Mouse (Mus musculus): Measurements from ENCODE around the gene D630003M21Rik. TPM values are rescaled to one million over a fixed set of nuclear protein-coding genes. Genes with fewer than 3 reads are reported as not detected.

Gene D630003M21Rik
- 1.9 and 2.5 TPM in 2 replicates for polyA plus RNA-seq (2012; rRNA removed)

DNA sequence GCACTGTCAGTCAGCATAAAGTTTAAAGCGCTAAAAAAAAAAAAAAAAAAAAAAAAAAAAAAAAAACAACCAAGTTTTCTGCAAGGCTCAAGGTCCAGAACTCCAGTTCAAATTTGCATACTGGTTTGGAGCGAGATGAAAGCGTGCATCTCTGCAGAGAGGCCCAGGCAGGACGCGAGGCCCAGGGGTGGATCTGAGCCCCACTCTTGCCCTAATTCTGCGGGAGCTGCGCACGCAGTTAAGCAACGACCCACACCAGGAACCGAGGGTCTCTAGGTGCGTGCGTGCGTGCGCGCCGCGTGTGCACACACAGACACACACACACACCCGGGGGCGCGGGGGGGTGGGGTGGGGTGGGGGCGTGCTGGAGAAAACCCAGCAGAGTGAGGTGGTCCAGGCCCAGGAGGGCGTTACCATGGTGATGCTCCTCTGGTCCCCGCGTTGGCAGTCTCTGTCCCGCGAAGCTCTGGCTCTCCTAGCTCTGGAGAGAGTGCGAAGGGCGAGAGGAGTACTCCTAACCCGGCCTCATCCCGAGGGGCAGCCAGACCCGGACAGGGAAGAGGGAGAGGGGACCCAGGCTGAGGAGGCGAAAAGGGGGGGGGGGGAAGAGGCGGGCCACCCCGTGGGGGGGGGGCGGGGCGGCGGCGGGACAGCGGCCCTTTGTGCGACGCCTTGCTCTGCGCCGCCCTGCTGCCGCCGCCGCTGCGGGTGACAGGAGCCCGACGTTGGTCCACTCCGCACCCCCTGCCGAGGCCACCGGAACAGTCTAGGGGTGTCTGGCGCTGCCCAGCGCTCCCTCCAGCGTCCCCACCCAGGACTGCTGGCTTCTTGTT lies at the start of gene D630003M21Rik:
Gene D630003M21Rik (minus strand): TSS at position 553 of the 833 bp plus-strand sequence.
- no peak for DNase-seq (ENCODE audit: low spot score)

- DNase-seq (ENCODE audit: low spot score), result no peak
Observed at GRCm38 (mm10) chr2:158276878-158277277, 47.9 kb upstream of the D630003M21Rik start.

DNA sequence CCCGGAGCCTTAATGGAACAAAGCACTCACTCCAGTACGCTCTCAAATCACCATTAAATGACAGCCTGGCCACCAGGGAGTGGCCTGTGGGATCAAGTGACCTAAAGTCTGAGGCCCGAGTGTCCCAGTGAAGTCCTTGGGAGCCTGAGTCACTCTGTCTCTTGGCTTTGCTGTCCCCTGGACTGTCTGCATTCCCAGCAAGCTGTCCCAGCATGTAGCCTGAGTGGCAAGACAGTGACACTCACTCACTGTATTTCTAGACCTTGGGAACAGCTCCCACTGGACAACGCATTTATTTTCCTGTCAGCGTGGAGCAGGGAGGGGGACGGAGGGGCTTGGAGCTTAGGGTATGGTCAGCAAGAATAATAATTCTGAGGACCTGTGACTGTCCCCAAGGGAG lies 47.4 kb upstream of the D630003M21Rik start:
- no peak for DNase-seq (ENCODE audit: low spot score)

GRCm38 (mm10) chr2:158275811-158276210 lies 46.8 kb upstream of the D630003M21Rik start:
- no peak for DNase-seq (ENCODE audit: low spot score)

- no peak for DNase-seq (ENCODE audit: low spot score)
Observed at GRCm38 (mm10) chr2:158275349-158275748, 46.3 kb upstream of the D630003M21Rik start.

DNA sequence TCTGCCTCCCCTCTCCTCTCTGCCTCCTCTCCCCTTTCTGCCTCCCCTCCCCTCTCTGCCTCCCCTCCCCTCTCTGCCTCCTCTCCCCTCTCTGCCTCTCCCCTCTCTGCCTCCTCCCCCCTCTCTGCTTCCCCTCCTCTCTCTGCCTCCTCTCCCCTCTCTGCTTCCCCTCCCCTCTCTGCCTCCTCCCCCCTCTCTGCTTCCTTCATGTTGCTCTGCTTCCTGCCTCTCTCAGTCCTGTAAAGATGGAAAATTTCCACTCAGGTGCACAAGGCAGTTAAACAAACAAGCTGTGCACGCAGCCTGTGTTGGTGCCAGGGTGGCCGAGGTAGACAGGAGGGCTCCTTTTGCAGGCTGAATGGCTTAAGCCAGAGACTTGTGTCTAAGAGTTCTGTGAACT lies 44.6 kb upstream of the D630003M21Rik start:
- DNase-seq (ENCODE audit: low spot score), result no peak

- no peak for DNase-seq (ENCODE audit: low spot score)
Observed at GRCm38 (mm10) chr2:158270017-158270416, 41.0 kb upstream of the D630003M21Rik start.

DNA sequence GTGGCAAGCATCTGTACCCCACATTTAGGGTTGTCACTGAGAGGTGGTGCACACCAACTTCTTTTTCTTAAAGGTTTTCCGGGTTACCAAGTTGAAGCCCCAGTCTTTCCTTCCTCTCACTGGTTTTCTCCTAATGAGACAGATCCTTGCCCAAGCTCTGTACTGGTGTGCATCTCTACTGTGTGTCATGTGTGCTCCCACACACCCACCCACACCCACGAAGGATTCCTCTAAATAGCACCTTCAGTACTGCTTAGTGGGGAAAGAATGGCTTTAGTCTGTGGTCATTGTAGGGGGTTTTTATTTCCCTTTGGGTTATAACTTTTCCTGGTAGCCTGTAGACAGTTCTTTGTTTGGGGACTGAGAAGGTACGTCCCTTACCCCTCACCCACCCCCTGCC lies 35.9 kb upstream of the D630003M21Rik start:
- DNase-seq (ENCODE audit: low spot score), result no peak

- no peak for DNase-seq (ENCODE audit: low spot score)
Observed at GRCm38 (mm10) chr2:158259498-158259897, 30.5 kb upstream of the D630003M21Rik start.

GRCm38 (mm10) chr2:158258781-158259180 lies 29.8 kb upstream of the D630003M21Rik start:
- peak; percentile 37 for DNase-seq (ENCODE audit: low spot score)

DNA sequence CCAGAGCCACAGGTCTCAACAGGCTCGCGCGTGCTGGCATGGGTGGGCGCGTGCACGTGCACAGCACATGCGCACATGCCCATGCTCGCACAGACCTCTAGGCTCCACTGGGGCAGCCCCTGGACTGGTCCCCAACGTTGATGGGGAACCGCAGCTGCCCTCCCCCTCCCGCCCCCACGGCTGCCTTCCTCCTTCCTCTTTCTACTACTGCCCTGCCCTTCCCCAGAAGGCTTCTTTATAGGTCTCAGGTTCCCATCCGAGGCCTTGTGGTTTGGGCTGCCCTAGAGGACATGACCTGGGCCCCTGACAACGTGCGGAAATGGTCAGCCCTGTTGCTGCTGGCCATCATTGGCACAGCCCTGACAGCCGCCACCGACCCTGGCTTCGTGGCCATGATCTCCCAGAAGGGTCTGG lies 29.0 kb upstream of the D630003M21Rik start, which contains the start of gene Bpi:
Gene Bpi (plus strand): TSS at position 90 of the 414 bp plus-strand sequence.
- DNase-seq (ENCODE audit: low spot score), result no peak

DNA sequence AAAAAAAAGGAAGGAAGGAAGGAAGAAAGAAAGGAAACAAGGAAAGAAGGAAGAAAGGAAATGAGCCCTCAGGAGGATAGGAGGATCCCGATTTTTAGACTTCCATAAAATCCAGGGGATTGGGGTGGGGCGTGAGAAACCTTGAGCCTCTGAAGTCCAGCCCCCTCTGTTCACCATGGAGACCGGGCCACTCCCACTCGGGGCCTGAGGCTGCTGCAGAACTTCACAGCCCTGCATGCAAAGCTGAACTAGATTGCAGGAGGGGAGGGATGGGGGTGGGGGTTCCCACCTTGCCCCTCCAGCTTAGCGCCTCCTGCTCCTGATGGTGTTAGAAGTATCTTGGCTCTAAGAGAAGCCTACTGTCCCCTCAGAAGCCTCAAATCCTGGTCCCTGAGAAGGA lies 27.9 kb upstream of the D630003M21Rik start:
- DNase-seq (ENCODE audit: low spot score), result no peak

DNA sequence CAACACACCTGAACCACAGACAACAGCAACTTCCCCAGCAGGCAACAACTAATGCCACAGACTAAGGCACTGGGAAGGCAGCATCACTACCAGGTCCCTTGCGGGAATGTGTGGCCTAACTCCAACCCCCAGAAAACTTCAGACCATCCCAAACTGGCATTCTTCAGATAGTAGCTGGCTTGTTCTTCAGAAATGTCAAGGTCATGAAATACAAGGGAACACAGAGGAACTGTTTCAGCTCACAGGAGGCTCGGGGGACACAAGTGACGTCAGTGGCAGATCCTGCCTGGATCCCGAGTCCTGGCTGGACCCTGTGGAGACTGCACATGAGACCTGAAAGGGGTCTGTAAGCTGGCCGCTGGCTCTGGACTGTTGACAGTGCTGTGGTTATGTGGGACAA lies 24.8 kb upstream of the D630003M21Rik start:
- no peak for DNase-seq (ENCODE audit: low spot score)

- no peak for DNase-seq (ENCODE audit: low spot score)
Observed at GRCm38 (mm10) chr2:158250558-158250957, 21.5 kb upstream of the D630003M21Rik start.

GRCm38 (mm10) chr2:158248318-158248717 lies 19.3 kb upstream of the D630003M21Rik start:
- DNase-seq (ENCODE audit: low spot score), result no peak

GRCm38 (mm10) chr2:158247852-158248251 lies 18.8 kb upstream of the D630003M21Rik start:
- DNase-seq (ENCODE audit: low spot score), result no peak

- DNase-seq (ENCODE audit: low spot score), result no peak
Observed at GRCm38 (mm10) chr2:158245072-158245817, 16.2 kb upstream of the D630003M21Rik start.

- DNase-seq (ENCODE audit: low spot score), result no peak
Observed at GRCm38 (mm10) chr2:158243129-158243870, 14.3 kb upstream of the D630003M21Rik start.

DNA sequence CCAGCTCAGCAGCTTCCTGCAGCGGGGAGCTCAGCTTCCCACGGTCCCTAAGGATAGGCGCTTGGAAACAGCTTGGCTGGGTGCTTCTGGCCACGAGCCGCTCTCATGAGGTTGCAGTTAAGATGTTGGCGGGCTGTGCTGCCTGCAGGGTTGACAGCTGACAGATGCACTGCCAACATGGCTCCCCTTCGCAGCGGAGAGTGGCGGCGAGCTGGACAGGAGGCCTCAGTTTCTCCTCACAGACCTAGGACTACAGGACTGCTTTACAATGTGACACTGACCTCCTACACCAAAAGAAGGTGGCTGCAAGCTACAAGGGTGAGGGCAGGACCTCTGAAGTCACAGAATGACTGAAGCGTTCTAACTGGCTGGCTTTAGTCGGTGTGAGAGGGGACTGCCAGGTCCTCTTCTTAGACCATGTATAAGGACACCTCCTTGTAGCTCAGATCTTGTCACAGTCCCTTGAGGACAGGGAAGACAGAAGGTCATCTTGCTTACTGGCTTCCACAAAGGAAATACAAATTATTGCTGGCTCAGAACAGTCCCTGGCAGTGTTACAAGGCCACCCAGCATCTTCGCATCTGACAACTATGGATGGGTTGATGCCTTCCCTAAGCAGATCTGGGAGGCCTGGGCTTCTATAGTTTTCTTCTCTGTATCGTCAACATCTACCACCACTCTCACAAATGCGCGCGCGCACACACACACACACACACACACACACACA lies 13.3 kb upstream of the D630003M21Rik start:
- no peak for DNase-seq (ENCODE audit: low spot score)

DNA sequence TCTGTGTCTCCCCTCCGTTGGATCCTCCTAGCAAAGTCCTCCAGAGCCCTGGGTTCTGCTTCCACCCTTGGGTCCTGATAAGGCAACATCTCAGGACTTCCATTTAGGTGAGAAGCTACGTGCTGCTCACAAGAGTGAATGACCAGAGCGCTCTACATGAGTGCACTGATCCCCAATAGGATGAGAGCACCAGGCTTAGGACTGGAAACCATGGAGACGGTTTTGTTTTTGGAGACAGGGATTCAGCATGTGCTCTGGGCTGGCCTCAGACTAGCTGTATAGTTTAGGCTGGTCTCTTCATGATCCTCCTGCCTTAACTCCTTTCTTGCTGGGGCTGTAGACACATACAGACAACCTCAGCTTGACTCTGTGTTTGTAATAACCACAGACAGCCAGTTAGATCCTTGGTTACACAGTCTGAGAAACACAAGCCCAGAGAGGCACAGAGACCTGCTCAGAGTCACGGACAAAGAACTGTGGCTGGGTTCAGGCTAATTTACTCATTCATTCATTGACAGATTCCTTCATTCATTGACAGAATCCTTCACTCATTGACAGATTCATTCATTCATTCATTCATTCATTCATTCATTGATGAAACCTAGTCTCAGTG lies 12.2 kb upstream of the D630003M21Rik start:
- no peak for DNase-seq (ENCODE audit: low spot score)

DNA sequence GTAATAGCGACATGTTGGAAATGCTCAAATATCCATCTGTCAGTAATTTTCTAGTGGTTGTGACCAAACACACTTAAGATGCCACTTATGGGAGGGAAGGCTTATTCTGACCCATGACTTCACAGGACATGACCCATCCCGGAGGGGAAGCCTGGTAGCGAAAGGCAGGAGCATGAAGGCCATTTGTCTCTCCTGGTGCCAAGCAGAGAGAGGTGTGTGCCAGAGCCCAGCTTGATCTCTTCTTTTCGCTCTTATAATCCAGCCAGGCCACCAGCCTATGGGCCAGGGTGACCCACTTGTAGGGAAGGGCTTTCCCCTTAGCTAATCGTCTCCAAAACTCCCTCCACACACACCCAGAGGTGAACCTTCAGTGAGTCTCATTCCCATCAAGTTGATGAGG lies 9.1 kb upstream of the D630003M21Rik start:
- DNase-seq (ENCODE audit: low spot score), result no peak
